Mouse (Mus musculus): ENCODE data around the gene Vps8. TPM values are rescaled to one million over a fixed set of nuclear protein-coding genes. Genes with fewer than 3 reads are reported as not detected.

Vps8 gene
- polyA plus RNA-seq, 1 experiment: 9.1 TPM

GRCm38 (mm10) chr16:21449890-21450289 lies 27.0 kb downstream of the Vps8 start:
- Histone ChIP-seq H3K27me3 (ENCODE audit: control insufficient read depth, insufficient read depth, insufficient read length) (no peaks in the 10 kb centered on the region), H3K79me2 (ENCODE audit: control insufficient read depth, insufficient read depth) (no peaks in the 10 kb centered on the region), H3ac (ENCODE audit: control insufficient read depth, insufficient read length, low read depth) (no peak overlapping the region), H3K4me3 (ENCODE audit: insufficient read depth, poor library complexity, severe bottlenecking) (no peak overlapping the region), H3K79me3 (ENCODE audit: low read depth) (no peaks in the 10 kb centered on the region), H3K36me3 (ENCODE audit: control insufficient read depth, insufficient read depth) (peaks cover 4% of the 10 kb centered on the region)
- TF ChIP-seq MAX (IDR thresholded peaks at IDR 0.05) (no peak), CEBPB (IDR thresholded peaks at IDR 0.05; ENCODE audit: low read depth) (no peak), CTCF (IDR thresholded peaks at IDR 0.05; ENCODE audit: control insufficient read depth, insufficient read depth, insufficient read length) (no peak), FOSL1 (IDR thresholded peaks at IDR 0.05; ENCODE audit: insufficient read depth, low read length, poor library complexity, severe bottlenecking) (no peak), MYOD1 (IDR thresholded peaks at IDR 0.05; ENCODE audit: control insufficient read depth, insufficient read length, low read depth) (no peak), USF1 (IDR thresholded peaks at IDR 0.05; ENCODE audit: low read depth) (no peak), MYOG (IDR thresholded peaks at IDR 0.05; ENCODE audit: control insufficient read depth, extremely low read depth, insufficient read length) (no peak)

GRCm38 (mm10) chr16:21452569-21452968 lies 29.7 kb downstream of the Vps8 start:
- Histone ChIP-seq H3K79me2 (ENCODE audit: control insufficient read depth, insufficient read depth) (no peaks in the 10 kb centered on the region), H3K27me3 (ENCODE audit: control insufficient read depth, insufficient read depth, insufficient read length) (no peaks in the 10 kb centered on the region), H3K36me3 (ENCODE audit: control insufficient read depth, insufficient read depth) (peaks cover 10% of the 10 kb centered on the region), H3K4me3 (ENCODE audit: insufficient read depth, poor library complexity, severe bottlenecking) (no peak overlapping the region), H3ac (ENCODE audit: control insufficient read depth, insufficient read length, low read depth) (no peak overlapping the region), H3K79me3 (ENCODE audit: low read depth) (no peaks in the 10 kb centered on the region)
- no peak for TF ChIP-seq MYOG (IDR thresholded peaks at IDR 0.05; ENCODE audit: control insufficient read depth, extremely low read depth, insufficient read length)
- no peak for TF ChIP-seq CEBPB (IDR thresholded peaks at IDR 0.05; ENCODE audit: low read depth)
- TF ChIP-seq CTCF (IDR thresholded peaks at IDR 0.05; ENCODE audit: control insufficient read depth, insufficient read depth, insufficient read length): no peak
- TF ChIP-seq MAX (IDR thresholded peaks at IDR 0.05): no peak
- TF ChIP-seq USF1 (IDR thresholded peaks at IDR 0.05; ENCODE audit: low read depth): no peak
- TF ChIP-seq MYOD1 (IDR thresholded peaks at IDR 0.05; ENCODE audit: control insufficient read depth, insufficient read length, low read depth): no peak
- TF ChIP-seq FOSL1 (IDR thresholded peaks at IDR 0.05; ENCODE audit: insufficient read depth, low read length, poor library complexity, severe bottlenecking): no peak

- Histone ChIP-seq H3ac (ENCODE audit: control insufficient read depth, insufficient read length, low read depth) (no peak overlapping the region), H3K79me2 (ENCODE audit: control insufficient read depth, insufficient read depth) (no peaks in the 10 kb centered on the region), H3K36me3 (ENCODE audit: control insufficient read depth, insufficient read depth) (peaks cover 17% of the 10 kb centered on the region), H3K4me3 (ENCODE audit: insufficient read depth, poor library complexity, severe bottlenecking) (no peak overlapping the region), H3K27me3 (ENCODE audit: control insufficient read depth, insufficient read depth, insufficient read length) (no peaks in the 10 kb centered on the region), H3K79me3 (ENCODE audit: low read depth) (no peaks in the 10 kb centered on the region)
- TF ChIP-seq CEBPB (IDR thresholded peaks at IDR 0.05; ENCODE audit: low read depth) (no peak), MYOG (IDR thresholded peaks at IDR 0.05; ENCODE audit: control insufficient read depth, extremely low read depth, insufficient read length) (no peak), MYOD1 (IDR thresholded peaks at IDR 0.05; ENCODE audit: control insufficient read depth, insufficient read length, low read depth) (no peak), USF1 (IDR thresholded peaks at IDR 0.05; ENCODE audit: low read depth) (no peak), MAX (IDR thresholded peaks at IDR 0.05) (no peak), FOSL1 (IDR thresholded peaks at IDR 0.05; ENCODE audit: insufficient read depth, low read length, poor library complexity, severe bottlenecking) (no peak)
Observed at GRCm38 (mm10) chr16:21457639-21458369, 34.9 kb downstream of the Vps8 start.

- no peaks in the 10 kb centered on the region for H3K79me3 ChIP-seq (ENCODE audit: low read depth)
- H3K4me3 ChIP-seq (ENCODE audit: insufficient read depth, poor library complexity, severe bottlenecking): no peak overlapping the region
- peaks cover 26% of the 10 kb centered on the region for H3K36me3 ChIP-seq (ENCODE audit: control insufficient read depth, insufficient read depth)
- no peaks in the 10 kb centered on the region for H3K27me3 ChIP-seq (ENCODE audit: control insufficient read depth, insufficient read depth, insufficient read length)
- no peak for TF ChIP-seq MYOD1 (IDR thresholded peaks at IDR 0.05; ENCODE audit: control insufficient read depth, insufficient read length, low read depth)
- TF ChIP-seq MYOG (IDR thresholded peaks at IDR 0.05; ENCODE audit: control insufficient read depth, extremely low read depth, insufficient read length): no peak
- TF ChIP-seq CEBPB (IDR thresholded peaks at IDR 0.05; ENCODE audit: low read depth): no peak
- no peak for TF ChIP-seq CTCF (IDR thresholded peaks at IDR 0.05; ENCODE audit: control insufficient read depth, insufficient read depth, insufficient read length)
- TF ChIP-seq USF1 (IDR thresholded peaks at IDR 0.05; ENCODE audit: low read depth): no peak
- no peak for TF ChIP-seq FOSL1 (IDR thresholded peaks at IDR 0.05; ENCODE audit: insufficient read depth, low read length, poor library complexity, severe bottlenecking)
- no peaks in the 10 kb centered on the region for H3K79me2 ChIP-seq (ENCODE audit: control insufficient read depth, insufficient read depth)
- no peak overlapping the region for H3ac ChIP-seq (ENCODE audit: control insufficient read depth, insufficient read length, low read depth)
Observed at GRCm38 (mm10) chr16:21465868-21466267, 43.0 kb downstream of the Vps8 start.

GRCm38 (mm10) chr16:21470416-21470815 lies 47.5 kb downstream of the Vps8 start:
- no peak overlapping the region for H3ac ChIP-seq (ENCODE audit: control insufficient read depth, insufficient read length, low read depth)
- no peaks in the 10 kb centered on the region for H3K79me3 ChIP-seq (ENCODE audit: low read depth)
- H3K4me3 ChIP-seq (ENCODE audit: insufficient read depth, poor library complexity, severe bottlenecking): no peak overlapping the region
- TF ChIP-seq MYOD1 (IDR thresholded peaks at IDR 0.05; ENCODE audit: control insufficient read depth, insufficient read length, low read depth): no peak
- H3K79me2 ChIP-seq (ENCODE audit: control insufficient read depth, insufficient read depth): no peaks in the 10 kb centered on the region
- peaks cover 22% of the 10 kb centered on the region for H3K36me3 ChIP-seq (ENCODE audit: control insufficient read depth, insufficient read depth)
- H3K27me3 ChIP-seq (ENCODE audit: control insufficient read depth, insufficient read depth, insufficient read length): no peaks in the 10 kb centered on the region

- H3K27me3 ChIP-seq (ENCODE audit: control insufficient read depth, insufficient read depth, insufficient read length): no peaks in the 10 kb centered on the region
- H3ac ChIP-seq (ENCODE audit: control insufficient read depth, insufficient read length, low read depth): no peak overlapping the region
- peaks cover 12% of the 10 kb centered on the region for H3K36me3 ChIP-seq (ENCODE audit: control insufficient read depth, insufficient read depth)
- no peak overlapping the region for H3K4me3 ChIP-seq (ENCODE audit: insufficient read depth, poor library complexity, severe bottlenecking)
- H3K79me2 ChIP-seq (ENCODE audit: control insufficient read depth, insufficient read depth): no peaks in the 10 kb centered on the region
- TF ChIP-seq MYOD1 (IDR thresholded peaks at IDR 0.05; ENCODE audit: control insufficient read depth, insufficient read length, low read depth) (no peak), FOSL1 (IDR thresholded peaks at IDR 0.05; ENCODE audit: insufficient read depth, low read length, poor library complexity, severe bottlenecking) (no peak), CTCF (IDR thresholded peaks at IDR 0.05; ENCODE audit: control insufficient read depth, insufficient read depth, insufficient read length) (no peak), USF1 (IDR thresholded peaks at IDR 0.05; ENCODE audit: low read depth) (no peak), MAX (IDR thresholded peaks at IDR 0.05) (no peak), MYOG (IDR thresholded peaks at IDR 0.05; ENCODE audit: control insufficient read depth, extremely low read depth, insufficient read length) (no peak), CEBPB (IDR thresholded peaks at IDR 0.05; ENCODE audit: low read depth) (no peak)
- no peaks in the 10 kb centered on the region for H3K79me3 ChIP-seq (ENCODE audit: low read depth)
Observed at GRCm38 (mm10) chr16:21477074-21477473, 54.2 kb downstream of the Vps8 start.

Data from C2C12 (cell line).